Mouse (Mus musculus) urinary bladder, postnatal 25 days (tissue): ENCODE data around the gene Zfp119b.
A peak's percentile ranks its signal among the peaks of the same experiment; 100 is the strongest.
"Not testable (repeated sequence)": the region's sequence is repeated elsewhere in the genome, so short reads cannot be mapped to it uniquely, and the experiment has no call there.

Experiments
- DNase-seq: peaks from one replicate; pipeline ENCODE4 v3.0.0; 2022; ENCODE audit warnings: low spot score

Gene Zfp119b

DNA sequence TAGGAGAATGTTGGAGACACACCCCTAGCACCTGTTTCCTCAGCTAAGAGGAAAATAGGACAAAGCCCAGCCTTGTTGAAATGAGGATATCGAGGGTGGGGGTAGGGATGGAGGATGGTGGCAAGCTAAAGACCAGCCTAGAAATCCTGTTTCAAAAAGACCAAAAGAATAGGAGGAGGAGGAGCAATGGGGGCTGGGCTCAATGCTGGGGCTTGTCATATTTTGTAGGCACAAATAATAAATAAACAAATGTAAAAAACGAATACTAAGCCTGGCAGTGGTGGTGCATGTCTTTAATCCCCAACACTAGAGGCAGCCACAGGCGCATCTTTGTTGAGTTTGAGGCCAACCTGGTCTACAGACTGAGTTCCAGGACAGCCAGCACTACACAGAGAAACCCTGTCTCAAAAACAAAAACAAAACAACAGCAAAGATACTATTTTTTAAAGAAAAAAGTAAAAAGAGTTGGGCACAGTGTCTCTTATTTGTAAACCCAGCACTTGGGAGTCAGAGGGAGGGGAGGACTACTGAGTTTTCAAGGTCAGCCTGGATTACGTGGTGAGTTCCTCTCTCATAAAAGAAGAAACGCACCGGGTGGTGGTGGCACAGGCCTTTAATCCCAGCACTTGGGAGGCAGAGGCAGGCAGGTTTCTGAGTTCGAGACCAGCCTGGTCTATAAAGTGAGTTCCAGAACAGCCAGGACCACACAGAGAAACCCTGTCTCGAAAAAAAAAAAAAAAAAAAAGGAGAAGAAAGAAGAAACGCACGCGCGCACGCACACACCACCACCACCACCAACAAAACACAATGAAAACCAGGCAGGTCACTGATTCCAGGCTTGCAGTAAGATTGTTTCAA, 8.7 kb upstream of the Zfp119b start:
- no peak for DNase-seq

DNA sequence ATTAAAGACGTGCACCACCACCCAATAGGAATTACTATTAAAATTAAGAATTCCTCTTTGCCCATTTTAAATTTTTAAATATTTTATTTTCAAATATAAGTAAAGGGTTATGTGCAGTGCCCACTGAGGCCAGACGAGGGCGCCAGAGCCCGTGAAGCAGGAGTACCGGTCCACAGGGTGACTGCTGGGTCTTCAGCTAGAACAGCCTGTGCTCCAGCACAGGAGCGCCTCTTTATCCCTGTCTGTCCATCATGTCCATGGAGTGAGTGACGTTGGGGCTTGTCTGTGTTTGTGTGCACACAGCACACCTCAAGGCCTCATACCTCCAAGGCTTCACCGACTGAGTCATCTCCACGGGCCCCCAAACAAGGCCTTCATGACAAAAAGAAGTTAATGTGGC, 7.9 kb upstream of the Zfp119b start:
- peak; percentile 68 for DNase-seq

DNA sequence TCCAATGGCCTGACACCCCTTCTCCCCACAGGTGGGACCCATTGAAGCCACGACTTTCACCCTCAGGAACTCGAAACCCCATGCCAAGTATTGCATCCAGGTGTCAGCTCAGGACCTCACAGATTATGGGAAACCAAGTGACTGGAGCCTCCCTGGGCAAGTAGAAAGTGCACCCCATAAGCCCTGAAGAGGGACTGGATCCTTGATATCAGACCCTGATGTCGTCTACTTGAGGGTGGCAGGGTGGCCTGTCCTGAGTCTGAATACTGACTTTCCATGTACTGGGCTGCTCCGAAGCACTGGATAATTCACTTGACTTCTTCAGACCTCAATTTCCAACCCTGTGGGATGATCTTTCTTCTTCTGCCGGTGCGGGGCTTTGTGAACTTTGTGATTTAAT, 7.3 kb upstream of the Zfp119b start:
- no peak for DNase-seq

DNA sequence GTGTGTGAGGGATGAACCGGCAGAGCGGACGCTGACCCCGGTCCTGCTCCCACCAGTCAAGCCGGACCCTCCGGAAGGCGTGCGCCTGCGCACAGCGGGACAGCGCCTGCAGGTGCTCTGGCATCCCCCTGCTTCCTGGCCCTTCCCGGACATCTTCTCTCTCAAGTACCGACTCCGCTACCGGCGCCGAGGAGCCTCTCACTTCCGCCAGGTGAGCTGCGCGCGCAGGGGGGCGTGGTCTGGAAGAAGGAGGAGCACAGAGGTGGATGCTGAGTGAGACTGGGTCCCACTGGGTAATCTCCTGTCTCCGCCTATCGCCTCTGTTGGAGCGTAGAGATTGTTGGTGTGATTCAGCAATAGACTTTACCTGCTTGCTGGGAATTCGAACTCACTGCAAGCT, 6.8 kb upstream of the Zfp119b start:
- peak; percentile 78 for DNase-seq

DNA sequence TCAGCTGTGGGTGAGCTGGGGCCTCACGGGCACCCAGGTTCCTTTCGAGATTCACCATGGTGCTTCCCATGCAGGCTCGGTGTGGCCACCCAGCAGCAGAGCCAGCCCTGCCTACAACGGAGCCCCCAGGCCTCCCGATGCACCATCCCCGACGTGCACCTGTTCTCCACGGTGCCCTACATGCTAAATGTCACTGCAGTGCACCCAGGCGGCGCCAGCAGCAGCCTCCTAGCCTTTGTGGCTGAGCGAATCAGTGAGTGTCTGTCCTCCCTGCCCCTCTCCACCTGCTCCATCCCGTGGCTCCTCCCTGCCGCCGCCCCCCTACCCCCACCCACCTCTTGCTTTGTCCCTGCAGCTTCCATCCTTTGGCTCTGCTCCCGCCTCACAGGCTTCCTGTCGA, 4.9 kb upstream of the Zfp119b start:
- no peak for DNase-seq

DNA sequence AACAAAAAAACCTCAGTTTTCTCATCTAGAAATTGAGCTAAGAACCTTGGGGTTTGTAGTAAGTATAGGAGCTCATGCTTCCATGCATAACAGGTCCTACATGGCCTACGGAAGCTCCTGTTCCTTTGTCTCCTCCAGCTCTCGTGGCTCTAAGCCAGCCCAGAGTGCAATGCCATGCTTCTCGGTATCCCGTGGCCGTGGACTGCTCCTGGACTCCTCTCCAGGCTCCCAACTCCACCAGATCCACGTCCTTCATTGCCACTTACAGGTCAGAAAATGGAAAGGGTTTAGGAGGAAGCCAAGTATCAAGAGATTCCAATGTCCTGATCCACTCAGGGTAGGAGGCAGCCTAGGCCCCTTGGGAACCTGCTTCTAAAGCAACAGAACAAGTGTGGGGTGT, 4.5 kb upstream of the Zfp119b start:
- DNase-seq, result no peak

DNA sequence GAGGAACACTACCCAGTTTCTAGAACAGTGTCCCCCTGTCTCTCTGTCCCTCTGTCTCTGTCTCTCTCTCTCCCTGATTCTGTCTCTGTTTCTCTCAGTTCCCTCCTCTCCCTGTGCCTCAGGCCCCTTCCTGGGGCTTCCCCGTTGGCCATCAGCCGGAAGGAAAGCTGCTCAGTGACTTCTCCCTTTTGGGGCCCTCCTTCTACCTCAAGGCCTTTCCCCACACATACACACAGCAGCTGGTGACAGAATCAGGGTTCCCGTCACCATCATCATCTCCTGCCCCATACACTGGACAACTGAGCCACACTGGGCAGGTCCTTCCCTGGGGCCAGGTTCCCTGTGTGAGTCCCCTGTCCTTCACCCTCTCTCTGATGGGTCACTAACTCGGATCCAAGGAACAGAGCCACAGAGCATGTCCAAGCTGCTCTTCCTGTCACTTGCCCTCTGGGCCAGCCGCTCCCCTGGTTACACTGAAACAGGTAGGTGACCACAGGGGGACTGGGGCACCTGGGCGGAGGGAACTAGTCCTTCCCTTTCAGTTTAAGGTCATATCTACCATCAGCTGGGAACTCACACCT, 3.2 kb upstream of the Zfp119b start, which contains the start of gene Ebi3:
Gene Ebi3 (plus strand): TSS at position 194 of the 581 bp plus-strand sequence.
- no peak for DNase-seq

DNA sequence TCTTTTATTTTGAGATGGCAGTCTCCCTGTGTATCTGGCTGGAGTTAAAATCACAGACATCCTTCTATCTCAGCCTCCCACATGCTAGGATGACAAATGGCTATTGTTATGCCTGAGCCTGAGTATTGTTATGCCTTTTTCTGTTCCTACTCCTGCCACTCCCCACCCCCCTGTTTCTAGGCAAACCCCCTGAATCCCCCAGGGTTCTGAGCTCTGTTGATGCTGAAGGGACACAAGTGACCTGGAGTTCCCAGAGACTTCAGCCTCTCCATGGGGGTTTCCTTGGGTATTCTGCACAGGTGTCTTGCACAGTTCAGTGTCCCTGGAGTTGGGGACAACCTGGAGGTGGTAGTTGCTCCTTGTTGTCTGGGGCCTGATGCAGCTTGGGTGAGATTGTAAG, 2.7 kb upstream of the Zfp119b start:
- DNase-seq, result no peak

DNA sequence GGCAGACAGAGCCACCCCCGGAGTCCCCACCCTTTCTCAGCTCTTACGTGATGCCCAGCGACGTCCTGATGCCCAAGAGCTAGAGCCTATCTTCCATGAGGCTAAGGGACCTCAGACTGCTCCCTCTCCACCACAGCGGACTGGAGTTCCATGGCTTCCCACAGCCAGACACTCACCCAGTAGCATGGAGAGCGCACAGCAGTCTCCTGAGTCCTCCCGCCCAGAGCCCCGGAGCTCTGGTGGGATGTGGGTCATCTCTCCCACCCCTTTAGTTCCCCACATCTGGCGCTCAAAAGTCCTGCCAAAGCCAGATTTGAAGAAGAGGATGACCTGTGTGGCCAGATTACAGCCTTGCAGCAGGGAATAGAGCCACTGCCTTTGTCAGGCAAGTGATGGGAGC, 1.3 kb upstream of the Zfp119b start:
- no peak for DNase-seq

DNA sequence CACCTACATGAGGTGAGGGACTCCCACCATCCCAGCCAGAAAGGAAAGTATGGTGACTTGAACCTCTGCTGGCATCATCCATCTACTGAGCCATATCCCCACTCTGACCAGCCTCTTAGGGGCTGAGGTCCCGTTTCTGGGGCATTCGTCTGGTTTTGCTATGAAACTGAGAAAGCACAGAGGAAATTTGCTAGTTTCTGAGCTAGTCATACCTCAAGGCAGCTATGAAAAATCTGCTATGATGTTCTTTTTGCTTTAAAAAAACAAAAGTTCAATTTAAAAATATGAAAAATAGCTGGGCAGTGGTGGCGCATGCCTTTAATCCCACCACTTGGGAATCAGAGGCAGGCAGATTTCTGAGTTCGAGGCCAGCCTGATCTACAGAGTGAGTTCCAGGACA, 653 bp downstream of the Zfp119b start:
- no peak for DNase-seq

DNA sequence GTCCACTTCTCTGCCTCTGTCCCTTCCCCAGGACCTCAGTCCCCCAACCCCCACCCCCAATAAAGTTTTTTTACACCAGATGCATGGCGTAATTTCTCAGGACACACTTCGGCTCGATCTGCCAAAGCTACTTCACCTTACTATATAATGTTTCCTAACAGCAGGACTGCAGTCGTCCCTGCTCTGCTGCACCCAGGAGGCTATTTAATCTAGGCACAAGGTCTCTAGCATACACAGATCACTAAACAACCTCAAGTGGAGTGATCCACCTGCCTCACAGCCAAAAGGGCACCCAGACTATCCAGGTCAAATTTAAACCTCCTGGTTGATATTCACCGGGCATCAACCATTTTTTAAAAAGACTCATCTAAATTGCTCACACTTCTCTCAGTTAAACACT, 3.6 kb downstream of the Zfp119b start:
- no peak for DNase-seq

DNA sequence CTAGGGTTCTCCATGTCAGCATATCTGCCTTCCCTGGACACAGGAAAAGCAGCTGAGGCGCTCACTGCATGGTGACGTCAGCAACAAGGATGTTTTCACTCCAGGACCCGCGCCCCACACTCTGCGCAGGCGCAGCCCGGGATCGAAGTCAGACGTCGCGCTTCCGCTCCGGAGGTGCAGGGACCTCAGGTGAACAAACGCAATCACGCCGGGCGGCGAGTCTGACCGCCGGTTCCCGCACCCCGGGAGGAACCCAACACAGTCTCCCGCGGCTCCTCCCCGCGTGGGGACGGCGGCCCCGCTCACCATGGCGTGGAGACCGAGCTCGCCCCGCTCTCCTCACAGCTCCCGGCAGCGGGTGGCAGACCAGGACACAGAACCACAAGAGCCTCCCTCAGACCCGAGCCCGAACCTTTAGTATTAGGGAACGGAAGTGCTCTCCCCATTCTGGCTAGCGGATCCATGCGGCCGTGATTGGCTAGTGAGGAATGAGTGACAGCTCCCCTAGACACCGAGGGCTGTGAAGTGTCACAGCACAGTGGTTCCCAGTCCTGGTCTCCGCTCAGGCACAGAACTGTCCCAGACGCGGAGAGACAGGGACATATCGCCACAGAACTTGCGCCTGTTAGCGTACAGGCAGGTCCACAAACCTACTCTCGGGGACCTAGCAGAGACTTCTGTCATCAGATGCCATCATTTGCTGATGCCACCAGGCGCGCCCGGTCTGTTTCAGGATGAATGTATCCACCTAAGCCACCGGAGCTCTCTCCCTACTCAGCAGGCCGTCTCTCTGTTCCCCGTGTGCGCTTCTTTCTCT, 4.2 kb downstream of the Zfp119b start:
- peak; percentile 82 for DNase-seq

DNA sequence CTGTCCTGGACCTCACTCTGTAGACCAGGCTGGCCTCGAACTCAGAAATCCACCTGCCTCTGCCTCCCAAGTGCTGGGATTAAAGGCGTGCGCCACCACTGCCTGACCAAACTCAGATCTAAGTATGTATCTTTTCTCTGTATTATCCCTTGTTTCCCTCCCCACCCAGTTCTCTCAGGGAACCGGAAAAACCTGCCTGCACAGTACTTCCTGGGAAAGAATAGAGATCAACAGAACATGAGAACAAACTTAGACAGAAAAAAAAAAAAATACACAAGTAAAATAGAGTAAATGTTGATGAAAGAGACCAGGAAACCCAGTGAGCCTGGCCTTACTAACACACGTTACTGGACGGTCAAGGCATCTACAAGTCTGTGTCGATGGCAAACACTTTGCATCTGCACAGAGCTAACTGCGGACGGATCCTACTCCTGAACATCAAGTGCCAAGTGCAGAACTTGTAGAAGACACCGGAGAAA, 4.9 kb downstream of the Zfp119b start:
- not testable (repeated sequence) for DNase-seq

DNA sequence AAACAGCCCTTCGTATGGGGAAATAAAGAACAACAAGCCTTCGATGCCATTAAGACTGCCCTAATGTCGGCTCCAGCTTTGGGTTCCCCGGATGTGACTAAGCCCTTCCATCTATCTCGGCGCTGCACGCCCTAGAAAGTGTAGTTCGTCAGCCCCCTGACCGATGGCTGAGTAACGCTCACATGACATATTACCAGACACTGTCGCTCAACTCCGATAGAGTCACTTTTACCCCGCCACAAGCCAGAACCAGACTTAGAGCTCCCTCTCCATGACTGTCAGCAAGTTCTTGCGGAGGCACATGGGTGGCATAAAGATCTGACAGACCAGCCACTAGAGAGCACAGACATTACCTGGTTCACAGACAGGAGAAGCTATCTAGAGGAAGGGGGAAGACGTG, 16.1 kb downstream of the Zfp119b start:
- DNase-seq, result no peak

DNA sequence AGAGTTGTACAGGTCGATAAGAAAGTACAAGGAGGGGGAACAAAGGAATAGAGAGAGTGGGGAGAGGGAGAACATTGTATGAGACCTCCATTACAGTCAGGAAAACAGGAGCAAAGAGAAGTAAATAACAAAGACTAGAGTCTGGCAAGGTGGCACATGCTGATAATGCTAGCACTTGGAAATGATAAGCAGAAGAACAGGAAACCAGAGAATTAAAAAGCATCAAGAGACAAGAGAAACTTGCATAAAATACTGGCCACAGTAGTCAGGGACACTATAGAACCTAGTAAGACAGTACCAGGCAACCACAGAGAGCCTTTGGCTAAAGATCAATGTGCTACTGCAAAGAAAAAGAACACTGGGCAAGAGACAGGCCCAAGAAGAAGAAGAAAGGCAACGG, 16.7 kb downstream of the Zfp119b start:
- DNase-seq, result no peak

DNA sequence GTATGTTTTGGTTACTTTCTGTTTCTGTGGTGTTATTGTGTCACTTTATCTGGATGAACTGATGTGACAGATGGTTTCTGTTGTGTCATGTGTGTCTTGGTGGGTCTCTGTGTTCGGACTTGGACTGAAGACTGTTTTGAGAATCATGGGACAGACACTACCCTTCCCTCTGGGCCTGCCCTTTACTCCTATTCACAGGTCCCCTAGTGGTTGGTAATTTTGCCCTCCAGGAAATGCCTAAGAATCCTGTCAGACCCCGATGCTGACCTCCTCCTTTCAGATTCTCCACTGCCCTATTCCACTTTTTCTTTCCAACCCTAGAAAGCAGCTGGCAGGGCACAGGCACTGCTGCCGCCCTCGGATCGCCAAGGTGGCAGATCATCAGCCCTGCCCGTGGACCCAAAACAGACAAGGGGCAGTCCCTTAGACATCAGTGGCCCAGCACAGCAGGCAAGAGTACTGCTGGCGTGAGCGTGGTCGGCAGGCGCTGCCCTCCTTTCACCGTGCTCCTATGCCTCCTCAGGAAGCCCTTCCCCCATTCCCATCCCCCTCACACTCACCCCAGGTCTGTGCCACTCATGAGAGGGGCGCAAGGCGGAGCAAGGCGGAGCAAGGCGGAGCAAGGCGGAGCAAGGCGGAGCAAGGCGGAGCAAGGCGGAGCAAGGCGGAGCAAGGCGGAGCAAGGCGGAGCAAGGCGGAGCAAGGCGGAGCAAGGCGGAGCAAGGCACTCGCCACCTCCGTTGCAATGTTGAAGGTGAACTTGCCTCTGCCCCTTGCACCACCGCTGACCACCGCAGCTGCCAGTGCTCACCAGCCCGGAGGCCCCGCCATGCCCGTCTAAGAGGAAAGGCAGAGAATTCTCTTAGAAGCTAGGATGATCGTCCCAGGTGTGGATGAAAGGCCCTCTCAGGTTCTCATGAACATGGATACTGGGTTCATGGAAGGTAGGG, 17.5 kb downstream of the Zfp119b start:
- peak; percentile 43 for DNase-seq

DNA sequence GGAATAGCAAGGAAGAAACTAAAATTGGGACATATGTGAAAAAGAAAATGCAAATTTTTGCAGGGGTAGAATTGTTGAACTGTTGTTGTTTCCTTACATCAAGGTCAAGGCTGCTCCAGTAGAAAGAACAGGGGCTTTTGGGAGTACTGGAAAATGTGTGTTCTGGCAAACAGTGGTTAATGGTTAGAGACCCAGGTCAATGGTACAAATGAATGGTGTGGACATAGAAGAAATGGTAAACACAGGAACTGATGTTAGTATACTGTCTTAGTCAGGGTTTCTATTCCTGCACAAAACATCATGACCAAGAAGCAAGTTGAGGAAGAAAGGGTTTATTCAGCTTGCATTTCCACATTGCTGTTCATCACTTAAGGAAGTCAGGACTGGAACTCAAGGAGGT, 42.6 kb downstream of the Zfp119b start:
- no peak for DNase-seq

DNA sequence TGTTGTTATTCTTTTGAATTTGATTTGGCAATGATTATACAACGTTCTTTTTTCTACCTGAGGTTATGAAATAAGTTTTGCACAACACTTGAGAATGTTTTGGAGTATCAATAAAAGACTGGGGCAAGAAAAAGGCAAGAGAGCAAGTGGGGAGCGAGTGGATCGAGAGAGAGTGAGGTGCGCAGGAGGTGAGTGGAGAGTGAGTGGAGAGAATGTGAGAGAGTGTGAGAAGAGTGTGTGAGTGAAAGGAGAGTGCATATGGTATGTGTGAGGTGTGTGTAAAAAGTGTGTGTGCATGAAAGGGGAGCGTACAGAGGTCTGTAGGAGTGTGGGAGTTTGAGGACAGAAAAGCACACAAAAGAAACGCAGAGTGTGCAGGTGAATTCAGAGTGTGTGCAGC, 45.2 kb downstream of the Zfp119b start:
- DNase-seq, result no peak

DNA sequence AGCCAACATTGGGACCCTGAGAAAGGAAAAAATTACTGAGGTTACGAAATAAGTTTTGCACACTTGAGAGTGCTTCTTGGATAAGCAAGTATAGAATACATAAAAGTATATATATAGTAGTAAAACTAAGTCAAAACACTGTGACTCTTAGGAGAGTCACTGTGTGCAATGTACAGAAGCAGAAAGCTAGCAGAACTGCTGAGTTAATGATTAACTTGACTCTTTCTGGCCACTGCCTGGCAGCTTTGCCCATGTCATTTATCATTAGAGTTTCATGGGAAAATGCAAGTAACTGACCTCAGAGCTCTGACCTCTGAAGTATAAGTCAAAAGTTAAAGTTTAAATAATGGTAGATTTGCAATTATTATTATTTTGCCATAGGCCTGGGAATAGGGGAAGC, 45.6 kb downstream of the Zfp119b start:
- DNase-seq, result no peak

DNA sequence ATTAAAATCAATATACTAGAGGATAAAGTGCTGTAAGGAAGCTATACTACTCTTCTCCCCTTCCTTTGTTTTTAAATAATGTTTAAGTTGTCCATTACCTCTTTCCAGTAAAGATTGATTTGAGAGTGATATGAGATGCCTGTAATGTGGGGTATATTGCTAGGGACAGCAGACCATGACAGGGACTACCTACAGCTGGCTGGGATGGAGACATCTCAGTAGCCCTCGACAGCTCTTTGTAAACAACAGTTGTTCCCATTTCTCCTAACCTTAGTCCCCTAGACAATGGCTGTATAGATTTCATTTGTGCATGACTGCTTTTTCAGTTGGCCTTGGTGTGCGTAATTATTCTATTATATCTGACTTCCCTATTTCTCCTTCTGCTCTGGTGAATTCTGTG, 46.2 kb downstream of the Zfp119b start:
- DNase-seq, result no peak

DNA sequence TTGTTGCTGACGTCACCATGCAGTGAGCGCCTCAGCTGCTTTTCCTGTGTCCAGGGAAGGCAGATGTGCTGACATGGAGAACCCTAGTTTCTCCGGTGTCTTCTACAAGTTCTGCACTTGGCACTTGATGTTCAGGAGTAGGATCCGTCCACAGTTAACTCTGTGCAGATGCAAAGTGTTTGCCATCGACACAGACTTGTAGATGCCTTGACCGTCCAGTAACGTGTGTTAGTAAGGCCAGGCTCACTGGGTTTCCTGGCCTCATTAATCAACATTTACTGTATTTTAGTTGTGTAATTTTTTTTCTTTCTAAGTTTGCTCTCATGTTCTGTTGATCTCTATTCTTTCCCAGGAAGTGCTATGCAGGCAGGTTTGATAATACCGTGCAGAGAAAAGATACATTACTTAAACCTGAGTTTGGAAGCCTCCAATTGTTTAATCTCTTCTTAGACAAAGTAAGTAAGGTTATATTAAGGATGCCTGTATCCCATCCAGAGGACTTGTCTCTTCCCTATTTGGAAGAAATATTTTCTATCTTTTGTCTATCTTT, 56.8 kb downstream of the Zfp119b start:
- not testable (repeated sequence) for DNase-seq
